Mouse (Mus musculus): ENCODE measurements around the gene Sntb2.
A peak's percentile ranks its signal among the peaks of the same experiment; 100 is the strongest.

DNA sequence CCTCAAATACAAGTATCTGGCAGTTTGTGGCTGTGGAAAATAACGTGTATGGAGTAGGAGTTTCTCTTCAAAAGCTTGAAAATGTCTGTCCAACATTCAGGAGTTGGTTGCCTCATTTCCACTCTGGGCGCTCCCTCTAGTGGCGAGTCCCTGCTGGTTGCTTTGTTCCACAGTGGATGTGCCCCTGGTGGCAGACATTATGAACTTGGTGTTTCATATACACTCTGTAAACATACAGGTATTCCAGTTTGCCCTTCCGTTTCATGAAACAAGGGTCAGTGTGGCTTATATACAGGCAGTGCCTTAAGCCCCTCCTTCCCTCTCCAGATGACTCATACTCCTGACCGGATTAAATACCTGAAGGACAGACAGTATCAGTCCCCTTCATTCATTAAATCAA lies 67.0 kb downstream of the Sntb2 start:
- TF ChIP-seq CTCF (conservative IDR thresholded peaks at IDR 0.05; ENCODE audit: low read length) (peak; percentile 86), POU5F1 (IDR thresholded peaks at IDR 0.05; ENCODE audit: borderline replicate concordance, low read length) (no peak), NANOG (IDR thresholded peaks at IDR 0.05; ENCODE audit: borderline replicate concordance, low read length) (no peak)
